Mouse (Mus musculus): ENCODE measurements around the gene Ppp1r3f. TPM values are rescaled to one million over a fixed set of nuclear protein-coding genes. Genes with fewer than 3 reads are reported as not detected.

Gene Ppp1r3f
- total and polyA plus RNA-seq, 2 experiments from 2014 or later, result 8.6 to 23.3 TPM

- no peak overlapping the region for H3K4me3 ChIP-seq (ENCODE audit: low read length)
- no peaks in the 10 kb centered on the region; the same call in 1 of the 2 replicates for H3K36me3 ChIP-seq (ENCODE audit: insufficient read depth, low read length)
- 37% methylated on average over 2 of the region's 2 CpGs for WGBS
- H3K27me3 ChIP-seq (ENCODE audit: insufficient read depth, low read length), result no peaks in the 10 kb centered on the region
- H3K9ac ChIP-seq (replicated peaks; ENCODE audit: low read length), result no peak overlapping the region
- ATAC-seq (no peak), DNase-seq (ENCODE audit: low spot score) (no peak)
- TF ChIP-seq CTCF (IDR thresholded peaks at IDR 0.05; ENCODE audit: low read depth), result no peak
- H3K9me3 ChIP-seq (ENCODE audit: low read length), result no peaks in the 10 kb centered on the region
- H3K4me2 ChIP-seq (ENCODE audit: low read depth, low read length), result no peak overlapping the region
- H3K4me1 ChIP-seq (ENCODE audit: insufficient read depth, low read length), result no peaks in the 10 kb centered on the region
- H3K27ac ChIP-seq, result no peak overlapping the region
Observed at GRCm38 (mm10) chrX:7563076-7563475, 11.0 kb downstream of the Ppp1r3f start.

- H3K9ac ChIP-seq (replicated peaks; ENCODE audit: low read length), result no peak overlapping the region
- no peak overlapping the region for H3K4me3 ChIP-seq (ENCODE audit: low read length)
- ATAC-seq, result no peak
Observed at GRCm38 (mm10) chrX:7553474-7553873, 20.6 kb downstream of the Ppp1r3f start.

GRCm38 (mm10) chrX:7524961-7525360 lies 49.1 kb downstream of the Ppp1r3f start:
- no peak for ATAC-seq
- Histone ChIP-seq H3K4me2 (ENCODE audit: low read depth, low read length) (no peak overlapping the region), H3K27me3 (ENCODE audit: insufficient read depth, low read length) (no peaks in the 10 kb centered on the region), H3K4me1 (ENCODE audit: insufficient read depth, low read length) (no peaks in the 10 kb centered on the region), H3K4me3 (ENCODE audit: low read length) (no peak overlapping the region), H3K9me3 (ENCODE audit: low read length) (no peaks in the 10 kb centered on the region), H3K9ac (replicated peaks; ENCODE audit: low read length) (no peak overlapping the region), H3K36me3 (ENCODE audit: insufficient read depth, low read length) (no peaks in the 10 kb centered on the region), H3K27ac (no peak overlapping the region)
- no peak for TF ChIP-seq CTCF (IDR thresholded peaks at IDR 0.05; ENCODE audit: low read depth)
- 38% methylated on average over 3 of the region's 3 CpGs for WGBS
- DNase-seq (ENCODE audit: low spot score), result no peak

More at GRCm38 (mm10) chrX:7553474-7553873, 20.6 kb downstream of the Ppp1r3f start:
- DNase-seq (ENCODE audit: low spot score), result no peak
- no peaks in the 10 kb centered on the region for H3K4me1 ChIP-seq (ENCODE audit: insufficient read depth, low read length)
- H3K4me2 ChIP-seq (ENCODE audit: low read depth, low read length), result no peak overlapping the region
- H3K27me3 ChIP-seq (ENCODE audit: insufficient read depth, low read length), result no peaks in the 10 kb centered on the region
- no peaks in the 10 kb centered on the region for H3K9me3 ChIP-seq (ENCODE audit: low read length)
- H3K27ac ChIP-seq, result no peak overlapping the region
- H3K36me3 ChIP-seq (ENCODE audit: insufficient read depth, low read length), result no peaks in the 10 kb centered on the region
- WGBS, result 89% methylated on average over 4 of the region's 4 CpGs
- no peak for TF ChIP-seq CTCF (IDR thresholded peaks at IDR 0.05; ENCODE audit: low read depth)

Other genes starting within 250 kb of the Ppp1r3f start
- 8.5 and 11.3 TPM in 2 replicates for gene Usp27x, start 198.5 kb downstream of the Ppp1r3f start, total RNA-seq (2014; rRNA removed)
- 2.0 and 2.2 TPM in 2 replicates for gene Usp27x, start 198.5 kb downstream of the Ppp1r3f start, polyA plus RNA-seq (2015; fragmentation: Nextera tagmentation; extraction: Ambion mirVana)
- not detected in 2 replicates for gene Foxp3, start 639 bp downstream of the Ppp1r3f start, total RNA-seq (2014; rRNA removed)
- 0.08 and 0.10 TPM in 2 replicates for gene Foxp3, start 639 bp downstream of the Ppp1r3f start, polyA plus RNA-seq (2015; fragmentation: Nextera tagmentation; extraction: Ambion mirVana)
- 35.6 and 47.6 TPM in 2 replicates for gene Ccdc22, start 31.2 kb upstream of the Ppp1r3f start, total RNA-seq (2014; rRNA removed)
- gene Ccdc22, start 31.2 kb upstream of the Ppp1r3f start, polyA plus RNA-seq (2015; fragmentation: Nextera tagmentation; extraction: Ambion mirVana), result 20.5 and 21.5 TPM in 2 replicates
- gene Cacna1f, start 32.8 kb upstream of the Ppp1r3f start, total RNA-seq (2014; rRNA removed), result 0.10 TPM in 1 of 2 replicates, not detected in the other
- gene Cacna1f, start 32.8 kb upstream of the Ppp1r3f start, polyA plus RNA-seq (2015; fragmentation: Nextera tagmentation; extraction: Ambion mirVana), result 0.11 and 0.33 TPM in 2 replicates
- gene Syp, start 64.2 kb upstream of the Ppp1r3f start, total RNA-seq (2014; rRNA removed), result 500 and 512 TPM in 2 replicates
- 320 and 325 TPM in 2 replicates for gene Syp, start 64.2 kb upstream of the Ppp1r3f start, polyA plus RNA-seq (2015; fragmentation: Nextera tagmentation; extraction: Ambion mirVana)
- gene Prickle3, start 83.0 kb upstream of the Ppp1r3f start, total RNA-seq (2014; rRNA removed), result 1.6 and 1.8 TPM in 2 replicates
- 1.1 and 1.6 TPM in 2 replicates for gene Prickle3, start 83.0 kb upstream of the Ppp1r3f start, polyA plus RNA-seq (2015; fragmentation: Nextera tagmentation; extraction: Ambion mirVana)
- 12.9 and 27.7 TPM in 2 replicates for gene Plp2, start 97.1 kb upstream of the Ppp1r3f start, total RNA-seq (2014; rRNA removed)
- gene Plp2, start 97.1 kb upstream of the Ppp1r3f start, polyA plus RNA-seq (2015; fragmentation: Nextera tagmentation; extraction: Ambion mirVana), result 25.2 and 26.5 TPM in 2 replicates
- 4.2 TPM in 1 of 2 replicates, not detected in the other for gene Magix, start 107.0 kb upstream of the Ppp1r3f start, total RNA-seq (2014; rRNA removed)
- 0.18 and 0.29 TPM in 2 replicates for gene Magix, start 107.0 kb upstream of the Ppp1r3f start, polyA plus RNA-seq (2015; fragmentation: Nextera tagmentation; extraction: Ambion mirVana)
- gene Gpkow, start 122.8 kb upstream of the Ppp1r3f start, total RNA-seq (2014; rRNA removed), result 11.0 and 12.0 TPM in 2 replicates
- gene Gpkow, start 122.8 kb upstream of the Ppp1r3f start, polyA plus RNA-seq (2015; fragmentation: Nextera tagmentation; extraction: Ambion mirVana), result 38.4 and 38.8 TPM in 2 replicates
- 33.2 and 40.6 TPM in 2 replicates for gene Wdr45, start 140.1 kb upstream of the Ppp1r3f start, total RNA-seq (2014; rRNA removed)
- gene Wdr45, start 140.1 kb upstream of the Ppp1r3f start, polyA plus RNA-seq (2015; fragmentation: Nextera tagmentation; extraction: Ambion mirVana), result 34.0 and 36.4 TPM in 2 replicates
- gene Gm45208, start 148.0 kb upstream of the Ppp1r3f start, total RNA-seq (2014; rRNA removed), result not detected in 2 replicates
- 0.66 and 1.2 TPM in 2 replicates for gene Gm45208, start 148.0 kb upstream of the Ppp1r3f start, polyA plus RNA-seq (2015; fragmentation: Nextera tagmentation; extraction: Ambion mirVana)
- gene Praf2, start 154.2 kb upstream of the Ppp1r3f start, total RNA-seq (2014; rRNA removed), result 134 and 137 TPM in 2 replicates
- 129 and 134 TPM in 2 replicates for gene Praf2, start 154.2 kb upstream of the Ppp1r3f start, polyA plus RNA-seq (2015; fragmentation: Nextera tagmentation; extraction: Ambion mirVana)
- gene Ccdc120, start 176.6 kb upstream of the Ppp1r3f start, total RNA-seq (2014; rRNA removed), result 183 and 387 TPM in 2 replicates
- 47.6 and 53.3 TPM in 2 replicates for gene Ccdc120, start 176.6 kb upstream of the Ppp1r3f start, polyA plus RNA-seq (2015; fragmentation: Nextera tagmentation; extraction: Ambion mirVana)
- gene Tfe3, start 188.3 kb upstream of the Ppp1r3f start, total RNA-seq (2014; rRNA removed), result 27.8 and 36.1 TPM in 2 replicates
- gene Tfe3, start 188.3 kb upstream of the Ppp1r3f start, polyA plus RNA-seq (2015; fragmentation: Nextera tagmentation; extraction: Ambion mirVana), result 21.4 and 21.5 TPM in 2 replicates
- 23.4 and 28.3 TPM in 2 replicates for gene Gripap1, start 215.5 kb upstream of the Ppp1r3f start, total RNA-seq (2014; rRNA removed)
- gene Gripap1, start 215.5 kb upstream of the Ppp1r3f start, polyA plus RNA-seq (2015; fragmentation: Nextera tagmentation; extraction: Ambion mirVana), result 61.1 and 62.8 TPM in 2 replicates
- gene Kcnd1, start 248.0 kb upstream of the Ppp1r3f start, total RNA-seq (2014; rRNA removed), result 3.1 and 3.4 TPM in 2 replicates
- 4.1 and 5.9 TPM in 2 replicates for gene Kcnd1, start 248.0 kb upstream of the Ppp1r3f start, polyA plus RNA-seq (2015; fragmentation: Nextera tagmentation; extraction: Ambion mirVana)